Mouse (Mus musculus) cerebellum, adult 2 months (tissue): Measurements from ENCODE around the gene Fgfr2.

Source experiments
- CTCF ChIP-seq: fragments of 200-500 bp; IDR thresholded peaks from 2 replicates; pipeline ENCODE4 v1.5.1; 2011; ENCODE audit warnings: low read depth, mild to moderate bottlenecking, control low read depth, low read length, moderate library complexity, borderline replicate concordance; ENCODE audit not compliant: insufficient read depth
- POLR2A ChIP-seq: fragments of 200-500 bp; IDR thresholded peaks from 2 replicates; pipeline ENCODE4 v1.6.1; 2011; ENCODE audit warnings: low read length, control low read depth, borderline replicate concordance; ENCODE audit not compliant: insufficient read depth

- TF ChIP-seq CTCF, result no peak
- TF ChIP-seq POLR2A, result no peak
Measured at GRCm38 (mm10) chr7:133094161-133094560, 29.0 kb downstream of the Fgfr2 start.
